Mouse (Mus musculus): ENCODE results near the gene Olfr1510. TPM values are rescaled to one million over a fixed set of nuclear protein-coding genes. Genes with fewer than 3 reads are reported as not detected.
"Not testable (repeated sequence)": the region's sequence is repeated elsewhere in the genome, so short reads cannot be mapped to it uniquely, and the experiment has no call there.

Gene Olfr1510
- total RNA-seq (2021), result not detected

DNA sequence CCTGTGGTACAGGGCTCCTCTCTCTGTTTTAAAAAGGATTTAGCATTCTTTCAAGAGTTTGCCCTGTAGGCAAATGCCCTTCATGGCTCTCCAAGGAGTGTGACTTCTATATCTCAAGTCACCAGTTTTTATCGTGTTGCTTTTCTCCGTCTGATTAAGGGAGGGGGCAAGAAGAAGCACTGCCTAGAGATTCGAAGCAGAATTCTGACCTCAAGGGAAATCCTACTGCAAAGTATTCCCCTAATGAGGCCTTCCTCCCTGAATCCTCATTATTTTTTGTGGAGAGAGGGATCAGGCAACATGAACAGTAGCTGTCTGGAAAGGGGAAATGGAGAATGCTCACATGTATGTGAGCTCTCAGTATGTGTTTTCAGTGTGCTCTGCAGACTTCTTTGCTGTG lies at the start of gene Olfr1510:
Olfr1510 (minus strand) TSS at position 101 of the 400 bp plus-strand sequence.
- DNase-seq (ENCODE audit: extremely low spot score in 1 of 2, low spot score in 1 of 2), result no peak

DNA sequence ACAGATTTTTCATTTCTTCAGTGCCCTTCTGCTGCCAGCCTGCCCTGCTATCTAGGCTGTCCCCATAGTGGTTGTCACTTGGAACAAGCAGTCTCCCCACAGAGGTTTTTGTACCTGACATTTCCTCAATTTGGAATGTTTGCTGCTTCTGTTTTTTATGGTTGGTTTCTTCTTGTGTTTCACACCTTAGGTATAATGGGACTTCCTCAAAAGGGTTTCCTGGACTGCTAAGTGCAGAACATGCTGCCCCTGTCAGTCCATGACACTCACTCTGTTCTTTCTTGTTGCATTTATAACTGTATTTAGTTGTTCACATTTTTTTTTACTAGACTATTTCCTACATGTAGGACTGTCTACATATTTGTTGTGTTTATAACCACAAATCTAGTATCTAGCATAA lies 47.8 kb upstream of the Olfr1510 start:
- DNase-seq (ENCODE audit: extremely low spot score in 1 of 2, low spot score in 1 of 2), result no peak

DNA sequence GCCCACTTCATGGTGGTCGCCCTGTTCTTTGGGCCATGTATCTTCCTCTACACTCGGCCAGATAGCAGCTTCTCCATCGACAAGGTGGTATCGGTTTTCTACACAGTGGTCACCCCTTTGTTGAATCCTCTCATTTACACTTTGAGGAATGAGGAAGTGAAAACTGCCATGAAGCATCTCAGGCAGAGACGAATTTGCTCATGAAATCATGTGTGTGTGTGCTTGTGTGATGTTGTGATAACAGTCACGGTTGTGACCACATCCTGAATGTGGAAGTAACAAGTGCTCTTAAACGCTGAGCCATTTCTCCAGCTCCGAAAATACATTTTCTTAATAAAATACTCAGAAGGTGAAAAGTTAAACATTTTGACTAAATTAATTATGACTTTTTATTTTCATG lies 37.0 kb upstream of the Olfr1510 start:
- DNase-seq (ENCODE audit: extremely low spot score in 1 of 2, low spot score in 1 of 2), result no peak

DNA sequence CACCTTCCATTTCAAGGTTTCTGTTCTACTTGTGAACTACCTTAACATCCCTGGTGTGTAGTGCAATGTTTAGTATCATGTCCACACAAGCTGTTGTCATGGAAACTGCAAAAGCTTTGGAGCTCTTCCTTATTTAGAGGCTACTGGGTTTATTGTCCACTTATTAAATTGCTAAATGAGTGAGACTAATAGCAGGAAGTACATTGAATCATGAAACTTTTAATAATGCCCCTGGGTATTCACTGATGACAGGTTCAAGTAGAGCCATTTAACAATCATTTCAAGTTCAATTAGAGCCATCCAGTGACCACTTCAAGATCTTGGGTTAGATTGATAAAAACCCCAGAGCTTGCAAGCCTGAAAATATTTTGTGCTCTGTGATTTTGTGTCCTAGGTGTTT lies 28.5 kb upstream of the Olfr1510 start, which contains the start of gene Olfr1509:
Olfr1509 (plus strand) TSS at position 301 of the 400 bp plus-strand sequence.
- DNase-seq (ENCODE audit: extremely low spot score in 1 of 2, low spot score in 1 of 2), result no peak

DNA sequence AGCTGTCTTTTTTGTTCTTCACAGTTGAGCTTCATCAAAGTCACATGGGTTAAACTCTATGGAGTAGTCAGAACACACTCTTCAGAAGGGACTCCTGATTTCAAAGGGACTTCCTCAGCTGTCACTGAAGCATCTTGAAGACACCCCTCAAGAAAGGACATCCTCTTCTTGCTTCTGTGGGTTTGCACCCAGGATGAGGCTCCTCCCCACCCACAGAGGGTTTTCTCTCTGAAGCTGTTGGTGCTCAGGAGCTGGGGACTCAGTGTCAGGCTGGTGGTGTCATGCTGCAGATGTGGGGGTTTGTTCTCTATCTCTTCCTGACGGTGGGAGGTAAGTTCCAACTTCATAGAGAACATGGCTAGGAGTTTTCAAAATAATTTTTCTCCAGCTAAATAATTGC lies 13.5 kb upstream of the Olfr1510 start:
- DNase-seq (ENCODE audit: extremely low spot score in 1 of 2, low spot score in 1 of 2), result no peak

DNA sequence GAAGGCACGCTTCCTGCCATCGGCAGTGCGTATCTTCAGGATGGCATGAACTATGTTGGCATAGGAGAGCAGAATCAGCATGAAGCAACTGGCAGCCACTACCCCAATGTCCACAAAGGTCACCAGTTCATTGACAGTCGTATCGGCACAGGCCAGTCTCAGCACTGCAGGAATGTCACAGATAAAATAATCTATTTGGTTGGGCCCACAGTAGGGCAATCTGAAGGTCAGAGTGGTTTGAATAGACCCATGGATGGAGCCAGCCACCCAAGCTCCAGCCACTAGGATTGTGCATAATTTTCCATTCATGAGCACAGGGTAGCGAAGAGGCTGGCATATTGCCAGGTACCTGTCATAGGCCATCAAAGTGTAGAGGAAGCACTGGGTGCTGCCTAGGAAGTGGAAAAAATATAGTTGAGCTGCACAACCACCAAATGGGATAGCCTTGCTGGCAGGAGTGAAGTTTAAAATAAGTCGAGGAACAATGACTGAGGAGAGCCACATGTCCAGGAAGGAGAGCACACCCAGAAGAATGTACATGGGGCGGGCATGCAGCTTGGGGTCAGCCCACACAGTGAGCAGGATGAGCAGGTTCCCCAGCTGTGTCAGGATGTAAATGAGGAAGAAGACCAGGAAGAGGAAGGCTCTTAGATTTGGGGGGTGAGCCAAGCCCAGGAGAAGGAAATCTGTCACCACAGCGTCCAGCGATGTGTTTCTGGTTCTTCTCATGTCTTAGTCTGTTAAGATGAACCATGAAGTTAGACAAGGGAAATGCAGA lies 3.8 kb downstream of the Olfr1510 start:
- not testable (repeated sequence) for DNase-seq (ENCODE audit: extremely low spot score in 1 of 2, low spot score in 1 of 2)

DNA sequence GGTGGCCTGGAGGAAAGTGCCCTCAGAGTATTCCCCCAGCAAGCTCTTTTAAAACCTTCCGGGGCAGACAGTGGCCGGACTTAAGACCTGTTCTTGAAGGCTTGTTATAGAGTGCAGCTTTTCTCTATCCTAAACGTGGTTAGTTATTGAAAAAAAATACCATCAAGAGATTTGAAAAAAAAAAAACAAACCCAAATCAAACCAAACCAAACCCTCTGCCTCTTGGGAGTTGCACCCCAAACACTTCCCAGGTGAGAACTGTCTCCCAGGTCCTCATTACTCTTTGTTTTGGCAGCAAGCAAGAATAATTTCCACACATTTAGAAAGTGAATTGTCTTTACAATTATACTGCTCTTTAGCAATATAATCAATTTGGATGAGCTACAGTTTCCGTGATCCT lies 16.9 kb downstream of the Olfr1510 start, which contains the start of gene Olfr1511:
Olfr1511 (minus strand) TSS at position 101 of the 400 bp plus-strand sequence.
- DNase-seq (ENCODE audit: extremely low spot score in 1 of 2, low spot score in 1 of 2), result no peak

DNA sequence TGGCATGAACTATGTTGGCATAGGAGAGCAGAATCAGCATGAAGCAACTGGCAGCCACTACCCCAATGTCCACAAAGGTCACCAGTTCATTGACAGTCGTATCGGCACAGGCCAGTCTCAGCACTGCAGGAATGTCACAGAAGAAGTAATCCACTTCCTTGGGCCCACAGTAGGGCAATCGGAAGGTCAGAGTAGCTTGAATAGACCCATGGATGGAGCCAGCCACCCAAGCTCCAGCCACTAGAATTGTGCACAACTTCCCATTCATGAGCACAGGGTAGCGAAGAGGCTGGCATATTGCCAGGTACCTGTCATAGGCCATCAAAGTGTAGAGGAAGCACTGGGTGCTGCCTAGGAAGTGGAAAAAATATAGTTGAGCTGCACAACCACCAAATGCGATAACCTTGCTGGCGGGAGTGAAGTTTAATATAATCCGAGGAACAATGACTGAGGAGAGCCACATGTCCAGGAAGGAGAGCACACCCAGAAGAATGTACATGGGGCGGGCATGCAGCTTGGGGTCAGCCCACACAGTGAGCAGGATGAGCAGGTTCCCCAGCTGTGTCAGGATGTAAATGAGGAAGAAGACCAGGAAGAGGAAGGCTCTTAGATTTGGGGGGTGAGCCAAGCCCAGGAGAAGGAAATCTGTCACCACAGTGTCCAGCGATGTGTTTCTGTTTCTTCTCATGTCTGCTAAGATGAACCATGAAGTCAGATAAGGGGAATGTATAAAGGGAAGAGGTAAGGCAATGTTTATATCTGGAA lies 23.9 kb downstream of the Olfr1510 start:
- not testable (repeated sequence) for DNase-seq (ENCODE audit: extremely low spot score in 1 of 2, low spot score in 1 of 2)

DNA sequence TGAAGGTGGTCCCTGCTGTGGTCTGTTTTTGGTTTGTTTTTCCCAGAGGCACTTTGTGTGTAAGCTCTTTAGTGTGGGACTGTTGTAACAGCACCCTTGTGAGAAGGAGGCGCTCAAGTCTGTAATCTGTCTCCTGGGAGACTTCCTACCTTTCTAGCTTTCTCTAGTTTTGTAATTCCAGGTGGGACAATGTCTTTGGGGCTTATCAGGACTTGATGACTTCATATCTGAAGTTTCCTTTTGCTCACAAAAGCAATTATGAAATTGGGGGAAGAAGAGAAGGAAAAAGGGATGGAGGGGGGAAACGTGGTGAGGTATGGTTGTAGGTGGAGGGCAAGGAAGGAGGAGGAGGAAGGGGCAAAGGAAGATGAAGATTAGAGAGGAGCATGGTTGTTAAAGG lies 35.1 kb downstream of the Olfr1510 start, which contains the start of gene Olfr1512:
Olfr1512 (minus strand) TSS at position 101 of the 400 bp plus-strand sequence.
- no peak for DNase-seq (ENCODE audit: extremely low spot score in 1 of 2, low spot score in 1 of 2)

DNA sequence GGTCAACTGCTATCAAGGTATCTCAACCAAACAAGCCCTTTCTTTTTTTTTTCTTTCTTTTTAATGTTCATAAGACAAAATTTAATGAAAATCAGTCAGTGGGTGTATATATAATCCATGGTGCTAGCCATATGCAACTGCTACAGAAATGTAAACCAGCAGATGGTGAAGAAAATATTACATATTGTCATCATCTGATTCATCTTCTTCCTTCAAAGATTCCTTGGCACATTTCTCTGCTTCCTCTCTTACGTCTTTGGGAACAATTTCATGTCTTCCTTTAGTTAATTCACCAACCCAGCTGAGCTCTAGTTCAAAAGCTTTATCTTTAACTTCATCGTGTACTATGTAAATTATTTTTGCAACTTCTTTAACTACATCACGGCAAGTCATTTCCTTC lies 45.4 kb downstream of the Olfr1510 start:
- no peak for DNase-seq (ENCODE audit: extremely low spot score in 1 of 2, low spot score in 1 of 2)

Other genes starting within 250 kb of the Olfr1510 start
- gene Supt16, start 217.0 kb downstream of the Olfr1510 start, total RNA-seq (2021), result 10 to 100 TPM; 50.2 to 50.9 TPM
- 100 to 1,000 TPM; 104 to 123 TPM for gene Chd8, start 156.6 kb downstream of the Olfr1510 start, total RNA-seq (2021)
- 10 to 100 TPM; 57.1 to 57.5 TPM for gene Tox4, start 135.2 kb downstream of the Olfr1510 start, total RNA-seq (2021)
- gene Rab2b, start 134.8 kb downstream of the Olfr1510 start, total RNA-seq (2021), result 10 to 100 TPM; 36.0 to 38.2 TPM
- 10 to 100 TPM; 39.1 to 48.8 TPM for gene Mettl3, start 109.2 kb downstream of the Olfr1510 start, total RNA-seq (2021)
- 10 to 100 TPM; 44.9 to 48.8 TPM for gene Sall2, start 85.6 kb downstream of the Olfr1510 start, total RNA-seq (2021)
- gene Olfr1513, start 58.0 kb downstream of the Olfr1510 start, total RNA-seq (2021), result not detected
- gene Olfr1512, start 35.2 kb downstream of the Olfr1510 start, total RNA-seq (2021), result not detected
- not detected for gene Olfr1511, start 17.0 kb downstream of the Olfr1510 start, total RNA-seq (2021)
- not detected for gene Olfr1509, start 28.6 kb upstream of the Olfr1510 start, total RNA-seq (2021)
- not detected for gene Olfr1508, start 53.1 kb upstream of the Olfr1510 start, total RNA-seq (2021)
- gene Olfr1507, start 81.4 kb upstream of the Olfr1510 start, total RNA-seq (2021), result not detected